Mouse (Mus musculus) limb, embryonic 14.5 days (tissue): ENCODE data around the gene Dab2ip. TPM values are rescaled to one million over a fixed set of nuclear protein-coding genes. Genes with fewer than 3 reads are reported as not detected.

Source experiments
- ATAC-seq: fragments of 200-750 bp; cut with Nextera tagmentation; 2 replicates; pipeline ENCODE4 v1.8.0; 2017; ENCODE audit warnings: low read depth, moderate number of reproducible peaks, moderate TSS enrichment; ENCODE audit not compliant: low FRiP score
- DNase-seq: peaks from one replicate; pipeline ENCODE4 v3.0.0-alpha.2; 2015; ENCODE audit warnings: low spot score
- H3K27ac ChIP-seq: fragments of 300-500 bp; sonication (generic); replicated peaks from 2 replicates; pipeline ENCODE4 v1.5.1; 2014; ENCODE audit warnings: low read depth, mild to moderate bottlenecking, low read length, moderate library complexity, mixed read lengths
- H3K27me3 ChIP-seq: fragments of 300-500 bp; sonication (generic); 2 replicates; pipeline ENCODE4 v1.6.1; 2014; ENCODE audit warnings: low read length, mixed read lengths; ENCODE audit not compliant: control insufficient read depth, insufficient read depth
- H3K36me3 ChIP-seq: fragments of 300-500 bp; sonication (generic); 2 replicates; pipeline ENCODE4 v1.6.1; 2014; ENCODE audit warnings: mild to moderate bottlenecking, low read length, moderate library complexity, mixed read lengths; ENCODE audit not compliant: control insufficient read depth, insufficient read depth
- H3K4me1 ChIP-seq: fragments of 300-500 bp; sonication (generic); 2 replicates; pipeline ENCODE4 v1.6.1; 2014; ENCODE audit warnings: antibody characterized with exemption, low read length, mixed read lengths; ENCODE audit not compliant: control insufficient read depth, insufficient read depth
- H3K4me2 ChIP-seq: fragments of 300-500 bp; sonication (generic); replicated peaks from 2 replicates; pipeline ENCODE4 v1.6.1; 2014; ENCODE audit warnings: low read depth, mild to moderate bottlenecking, low read length, moderate library complexity; ENCODE audit not compliant: severe bottlenecking
- H3K4me3 ChIP-seq: fragments of 300-500 bp; sonication (generic); replicated peaks from 2 replicates; pipeline ENCODE4 v1.5.1; 2014; ENCODE audit warnings: low read length
- H3K9ac ChIP-seq: fragments of 300-500 bp; sonication (generic); 2 replicates; pipeline ENCODE4 v1.6.1; 2014; ENCODE audit warnings: mild to moderate bottlenecking, low read depth, low read length, moderate library complexity; ENCODE audit not compliant: severe bottlenecking
- H3K9me3 ChIP-seq: fragments of 300-500 bp; sonication (generic); 2 replicates; pipeline ENCODE4 v1.6.1; 2016; ENCODE audit warnings: low read length; ENCODE audit not compliant: control insufficient read depth
- POLR2A ChIP-seq: fragments of 200-500 bp; IDR thresholded peaks from 2 replicates; pipeline ENCODE4 v1.8.0; 2012; ENCODE audit warnings: inconsistent platforms, mild to moderate bottlenecking, moderate library complexity, borderline replicate concordance; ENCODE audit not compliant: insufficient read depth, insufficient read length; ENCODE audit errors: extremely low read depth
- WGBS: fragments of 180-500 bp; shearing (Covaris S2); extraction: QIAGEN DNeasy Blood & Tissue Kit; methylation state at CpG from one replicate; pipeline ENCODE4 v1.1.7; 2014; 5-methylcytosine and 5-hydroxymethylcytosine counted together
- polyA plus RNA-seq, 2 experiments: library from polyadenylated mRNA; depleted of rRNA in 1 of 2; stranded (reverse) in 1 of 2; unstranded in 1 of 2; fragments of >200 nt; fragmentation: Nextera tagmentation in 1 of 2; extraction: Ambion mirVana in 1 of 2; gene quantifications; 2 replicates each; pipeline versions ENCODE4 v1.2.1 to v1.2.3; 2012 to 2014

Gene Dab2ip
- polyA plus RNA-seq, 2 experiments, result 62.2 to 69.8 TPM

GRCm38 (mm10) chr2:35673181-35673580, 115.1 kb downstream of the Dab2ip start:
- DNase-seq (no peak), ATAC-seq (no peak)
- no peak overlapping the region for H3K9ac ChIP-seq
- no peak overlapping the region for H3K27ac ChIP-seq
- 70% methylated on average over 3 of the region's 3 CpGs for WGBS
- no peak for TF ChIP-seq POLR2A
- H3K4me3 ChIP-seq, result no peak overlapping the region
- H3K36me3 ChIP-seq, result peaks cover 13% of the 10 kb centered on the region; the same call in 1 of the 2 replicates
- H3K9me3 ChIP-seq, result no peaks in the 10 kb centered on the region
- H3K4me1 ChIP-seq, result peaks cover 97% of the 10 kb centered on the region
- no peak overlapping the region for H3K4me2 ChIP-seq
- H3K27me3 ChIP-seq, result no peaks in the 10 kb centered on the region

- Histone ChIP-seq H3K27ac (no peak overlapping the region), H3K36me3 (peaks cover 9% of the 10 kb centered on the region; the same call in 1 of the 2 replicates), H3K9ac (no peak overlapping the region), H3K4me3 (no peak overlapping the region), H3K4me2 (no peak overlapping the region), H3K27me3 (no peaks in the 10 kb centered on the region), H3K9me3 (no peaks in the 10 kb centered on the region), H3K4me1 (peaks cover 99% of the 10 kb centered on the region)
- ATAC-seq (no peak), DNase-seq (no peak)
- WGBS, result 43% methylated on average over 3 of the region's 3 CpGs
- no peak for TF ChIP-seq POLR2A
Measured at GRCm38 (mm10) chr2:35673986-35674385, 115.9 kb downstream of the Dab2ip start.

- no peak overlapping the region for H3K4me3 ChIP-seq
- H3K9ac ChIP-seq, result no peak overlapping the region
- DNase-seq, result no peak
- H3K4me1 ChIP-seq, result peaks cover 97% of the 10 kb centered on the region
- no peaks in the 10 kb centered on the region for H3K9me3 ChIP-seq
- ATAC-seq, result no peak
- H3K27me3 ChIP-seq, result no peaks in the 10 kb centered on the region
- no peak overlapping the region for H3K4me2 ChIP-seq
- WGBS, result 78% methylated on average over 5 of the region's 5 CpGs
- H3K36me3 ChIP-seq, result 0 out of 2 replicates have a peak, but pooled peaks cover 7% of the 10 kb centered on the region
- TF ChIP-seq POLR2A, result no peak
- H3K27ac ChIP-seq, result no peak overlapping the region
Measured at GRCm38 (mm10) chr2:35674431-35674830, 116.4 kb downstream of the Dab2ip start.

GRCm38 (mm10) chr2:35676075-35676665, 118.1 kb downstream of the Dab2ip start:
- Histone ChIP-seq H3K27me3 (no peaks in the 10 kb centered on the region), H3K27ac (peak overlapping the region; percentile 3), H3K9me3 (no peaks in the 10 kb centered on the region), H3K4me2 (no peak overlapping the region), H3K4me1 (peaks cover 95% of the 10 kb centered on the region), H3K4me3 (no peak overlapping the region), H3K9ac (peak overlapping the region; percentile 6; the same call in 1 of the 2 replicates), H3K36me3 (peaks cover 4% of the 10 kb centered on the region; the same call in 1 of the 2 replicates)
- ATAC-seq (peak; percentile 6; the same call in 1 of the 2 replicates), DNase-seq (peak; percentile 67)
- WGBS, result 11% methylated on average over 5 of the region's 5 CpGs
- no peak for TF ChIP-seq POLR2A

GRCm38 (mm10) chr2:35677855-35678254, 119.8 kb downstream of the Dab2ip start:
- ATAC-seq, result 0 out of 2 replicates have a peak, but pooled peaks have one; percentile 12
- Histone ChIP-seq H3K27me3 (no peaks in the 10 kb centered on the region), H3K4me2 (peak overlapping the region; percentile 3; the same call in 1 of the 2 replicates), H3K27ac (peak overlapping the region; percentile 40; the same call in 1 of the 2 replicates), H3K36me3 (peaks cover 4% of the 10 kb centered on the region), H3K4me3 (no peak overlapping the region), H3K9me3 (no peaks in the 10 kb centered on the region), H3K9ac (peak overlapping the region; percentile 29; the same call in 1 of the 2 replicates), H3K4me1 (peaks cover 91% of the 10 kb centered on the region)
- WGBS, result 25% methylated on average over 8 of the region's 8 CpGs
- no peak for DNase-seq
- no peak for TF ChIP-seq POLR2A
